Mouse (Mus musculus): ENCODE results near the gene Amigo2.

Gene Amigo2

GRCm38 (mm10) chr15:97267094-97267695 lies 20.1 kb upstream of the Amigo2 start:
- no peak for DNase-seq (ENCODE audit: low read depth, low spot score)

GRCm38 (mm10) chr15:97266236-97266845 lies 19.3 kb upstream of the Amigo2 start:
- no peak for DNase-seq (ENCODE audit: low read depth, low spot score)

GRCm38 (mm10) chr15:97262251-97262650 lies 15.2 kb upstream of the Amigo2 start:
- no peak for DNase-seq (ENCODE audit: low read depth, low spot score)

GRCm38 (mm10) chr15:97259968-97260597 lies 13.0 kb upstream of the Amigo2 start:
- DNase-seq (ENCODE audit: low read depth, low spot score): no peak

- DNase-seq (ENCODE audit: low read depth, low spot score): no peak
Measured at GRCm38 (mm10) chr15:97259300-97259699, 12.2 kb upstream of the Amigo2 start.

- no peak for DNase-seq (ENCODE audit: low read depth, low spot score)
Measured at GRCm38 (mm10) chr15:97258483-97259230, 11.6 kb upstream of the Amigo2 start.

GRCm38 (mm10) chr15:97257206-97257775 lies 10.2 kb upstream of the Amigo2 start:
- DNase-seq (ENCODE audit: low read depth, low spot score): no peak

- DNase-seq (ENCODE audit: low read depth, low spot score): no peak
Measured at GRCm38 (mm10) chr15:97256411-97256810, 9.3 kb upstream of the Amigo2 start.

- no peak for DNase-seq (ENCODE audit: low read depth, low spot score)
Measured at GRCm38 (mm10) chr15:97255800-97256199, 8.7 kb upstream of the Amigo2 start.

- no peak for DNase-seq (ENCODE audit: low read depth, low spot score)
Measured at GRCm38 (mm10) chr15:97254375-97254774, 7.3 kb upstream of the Amigo2 start.

GRCm38 (mm10) chr15:97252493-97253034 lies 5.5 kb upstream of the Amigo2 start:
- no peak for DNase-seq (ENCODE audit: low read depth, low spot score)

GRCm38 (mm10) chr15:97249322-97249721 lies 2.2 kb upstream of the Amigo2 start:
- DNase-seq (ENCODE audit: low read depth, low spot score): no peak

- DNase-seq (ENCODE audit: low read depth, low spot score): no peak
Measured at GRCm38 (mm10) chr15:97248296-97248695, 1.2 kb upstream of the Amigo2 start.

- DNase-seq (ENCODE audit: low read depth, low spot score): no peak
Measured at GRCm38 (mm10) chr15:97247791-97248161, 689 bp upstream of the Amigo2 start.

GRCm38 (mm10) chr15:97246256-97246655 lies 831 bp downstream of the Amigo2 start:
- no peak for DNase-seq (ENCODE audit: low read depth, low spot score)

- DNase-seq (ENCODE audit: low read depth, low spot score): no peak
Measured at GRCm38 (mm10) chr15:97245392-97245791, 1.7 kb downstream of the Amigo2 start.

- no peak for DNase-seq (ENCODE audit: low read depth, low spot score)
Measured at GRCm38 (mm10) chr15:97236943-97237342, 10.1 kb downstream of the Amigo2 start.

- DNase-seq (ENCODE audit: low read depth, low spot score): peak; percentile 35
Measured at GRCm38 (mm10) chr15:97235183-97235582, 11.9 kb downstream of the Amigo2 start.

- no peak for DNase-seq (ENCODE audit: low read depth, low spot score)
Measured at GRCm38 (mm10) chr15:97234076-97234475, 13.0 kb downstream of the Amigo2 start.

- no peak for DNase-seq (ENCODE audit: low read depth, low spot score)
Measured at GRCm38 (mm10) chr15:97229494-97230077, 17.5 kb downstream of the Amigo2 start.

- no peak for DNase-seq (ENCODE audit: low read depth, low spot score)
Measured at GRCm38 (mm10) chr15:97224003-97224402, 23.1 kb downstream of the Amigo2 start.

All from c-Kit-negative CD71-positive TER-119-positive erythroid progenitor cells, embryonic 14.5 days (primary cell).